Mouse (Mus musculus) kidney, embryonic 14.5 days (tissue): Measurements from ENCODE around the gene Arpc1a. TPM values are rescaled to one million over a fixed set of nuclear protein-coding genes. Genes with fewer than 3 reads are reported as not detected.
A peak's percentile ranks its signal among the peaks of the same experiment; 100 is the strongest.
"Not testable (repeated sequence)": the region's sequence is repeated elsewhere in the genome, so short reads cannot be mapped to it uniquely, and the experiment has no call there.

Experiments
- ATAC-seq: fragments of 200-750 bp; cut with Nextera tagmentation; 2 replicates; pipeline ENCODE4 v1.8.0; 2017; ENCODE audit warnings: moderate number of reproducible peaks, mild to moderate bottlenecking, moderate TSS enrichment, moderate library complexity; ENCODE audit not compliant: low FRiP score, low TSS enrichment
- H3K27ac ChIP-seq: fragments of 300-500 bp; sonication (generic); 2 replicates; pipeline ENCODE4 v1.5.1; 2014; ENCODE audit warnings: low read depth, mild to moderate bottlenecking, low read length, moderate library complexity, mixed read lengths
- H3K27me3 ChIP-seq: fragments of 300-500 bp; sonication (generic); 2 replicates; pipeline ENCODE4 v1.6.1; 2014; ENCODE audit warnings: mild to moderate bottlenecking, low read length; ENCODE audit not compliant: control insufficient read depth, insufficient read depth
- H3K36me3 ChIP-seq: fragments of 300-500 bp; sonication (generic); 2 replicates; pipeline ENCODE4 v1.6.1; 2014; ENCODE audit warnings: low read length, mixed read lengths; ENCODE audit not compliant: control insufficient read depth, insufficient read depth
- H3K4me1 ChIP-seq: fragments of 300-500 bp; sonication (generic); 2 replicates; pipeline ENCODE4 v1.6.1; 2014; ENCODE audit warnings: low read length, mixed read lengths; ENCODE audit not compliant: control insufficient read depth, insufficient read depth
- H3K4me2 ChIP-seq: fragments of 300-500 bp; sonication (generic); replicated peaks from 2 replicates; pipeline ENCODE4 v1.6.1; 2014; ENCODE audit warnings: low read depth, mild to moderate bottlenecking, low read length
- H3K4me3 ChIP-seq: fragments of 300-500 bp; sonication (generic); 2 replicates; pipeline ENCODE4 v1.5.1; 2014; ENCODE audit warnings: mild to moderate bottlenecking, low read length
- H3K9ac ChIP-seq: fragments of 300-500 bp; sonication (generic); 2 replicates; pipeline ENCODE4 v1.6.1; 2014; ENCODE audit warnings: low read depth, mild to moderate bottlenecking, low read length, moderate library complexity
- H3K9me3 ChIP-seq: fragments of 300-500 bp; sonication (generic); 2 replicates; pipeline ENCODE4 v1.6.1; 2016; ENCODE audit warnings: low read length; ENCODE audit not compliant: control insufficient read depth
- WGBS: fragments of 180-500 bp; shearing (Covaris S2); extraction: QIAGEN DNeasy Blood & Tissue Kit; methylation state at CpG from one replicate; pipeline ENCODE4 v1.1.7; 2014; 5-methylcytosine and 5-hydroxymethylcytosine counted together
- polyA plus RNA-seq: library from polyadenylated mRNA; unstranded; fragments of >200 nt; fragmentation: Nextera tagmentation; extraction: Ambion mirVana; gene quantifications from 2 replicates; pipeline ENCODE4 v1.2.1, GENCODE M21; 2014

The Arpc1a gene
- polyA plus RNA-seq, 1 experiment from 2014 or later = 149 TPM

GRCm38 (mm10) chr5:145069707-145070106, 13.9 kb upstream of the Arpc1a start:
- H3K9ac ChIP-seq = no peak overlapping the region
- no peak overlapping the region for H3K4me2 ChIP-seq
- H3K9me3 ChIP-seq = no peaks in the 10 kb centered on the region
- no peaks in the 10 kb centered on the region for H3K4me1 ChIP-seq
- ATAC-seq = peak; percentile 63; the same call in 1 of the 2 replicates
- H3K4me3 ChIP-seq = no peak overlapping the region
- H3K36me3 ChIP-seq = no peaks in the 10 kb centered on the region
- 2% methylated on average over 5 of the region's 5 CpGs for WGBS
- no peaks in the 10 kb centered on the region for H3K27me3 ChIP-seq
- no peak overlapping the region for H3K27ac ChIP-seq

- Histone ChIP-seq H3K9ac (no peak overlapping the region), H3K4me1 (no peaks in the 10 kb centered on the region), H3K27ac (no peak overlapping the region), H3K4me3 (no peak overlapping the region), H3K4me2 (no peak overlapping the region), H3K27me3 (no peaks in the 10 kb centered on the region), H3K9me3 (no peaks in the 10 kb centered on the region), H3K36me3 (no peaks in the 10 kb centered on the region)
- WGBS = 56% methylated on average over 6 of the region's 6 CpGs
- ATAC-seq = no peak
Observed at GRCm38 (mm10) chr5:145071342-145071741, 12.3 kb upstream of the Arpc1a start.

- H3K4me1 ChIP-seq = no peaks in the 10 kb centered on the region
- H3K9me3 ChIP-seq = no peaks in the 10 kb centered on the region
- H3K4me2 ChIP-seq = no peak overlapping the region
- no peak for ATAC-seq
- H3K36me3 ChIP-seq = no peaks in the 10 kb centered on the region
- H3K27ac ChIP-seq = no peak overlapping the region
- no peaks in the 10 kb centered on the region for H3K27me3 ChIP-seq
- H3K9ac ChIP-seq = no peak overlapping the region
- no peak overlapping the region for H3K4me3 ChIP-seq
- WGBS = 59% methylated on average over 3 of the region's 3 CpGs
Observed at GRCm38 (mm10) chr5:145075081-145075480, 8.5 kb upstream of the Arpc1a start.

GRCm38 (mm10) chr5:145081866-145082613, 1.6 kb upstream of the Arpc1a start:
- H3K27me3 ChIP-seq = no peaks in the 10 kb centered on the region
- no peak overlapping the region for H3K4me3 ChIP-seq
- peaks cover 9% of the 10 kb centered on the region for H3K4me1 ChIP-seq
- 90% methylated on average over 10 of the region's 10 CpGs for WGBS
- ATAC-seq = no peak
- no peak overlapping the region for H3K27ac ChIP-seq
- no peaks in the 10 kb centered on the region for H3K36me3 ChIP-seq
- H3K9me3 ChIP-seq = no peaks in the 10 kb centered on the region
- no peak overlapping the region for H3K4me2 ChIP-seq
- no peak overlapping the region for H3K9ac ChIP-seq

- H3K4me1 ChIP-seq, ATAC-seq, H3K36me3 ChIP-seq, H3K27me3 ChIP-seq, H3K9me3 ChIP-seq: not testable (repeated sequence)
- H3K27ac ChIP-seq = peak overlapping the region; percentile 73; the same call in 1 of the 2 replicates
- H3K4me3 ChIP-seq = peak overlapping the region; percentile 76
- peak overlapping the region; percentile 82 for H3K4me2 ChIP-seq
- H3K9ac ChIP-seq = peak overlapping the region; percentile 82
- WGBS = 51% methylated on average over 6 of the region's 6 CpGs
Observed at GRCm38 (mm10) chr5:145083201-145083600, 429 bp upstream of the Arpc1a start.

- 46% methylated on average over 2 of the region's 2 CpGs for WGBS
Observed at GRCm38 (mm10) chr5:145084822-145085221, 1.2 kb downstream of the Arpc1a start.

GRCm38 (mm10) chr5:145088186-145088585, 4.6 kb downstream of the Arpc1a start:
- H3K9ac ChIP-seq = no peak overlapping the region
- H3K36me3 ChIP-seq = peaks cover 23% of the 10 kb centered on the region
- H3K27ac ChIP-seq = no peak overlapping the region
- no peak overlapping the region for H3K4me3 ChIP-seq
- no peak for ATAC-seq
- WGBS = 97% methylated on average over 2 of the region's 2 CpGs
- no peak overlapping the region for H3K4me2 ChIP-seq
- peaks cover 9% of the 10 kb centered on the region for H3K4me1 ChIP-seq
- H3K27me3 ChIP-seq = no peaks in the 10 kb centered on the region
- H3K9me3 ChIP-seq = no peaks in the 10 kb centered on the region

More at GRCm38 (mm10) chr5:145084822-145085221, 1.2 kb downstream of the Arpc1a start:
- peaks cover 9% of the 10 kb centered on the region for H3K4me1 ChIP-seq
- peak overlapping the region; percentile 82; the same call in 1 of the 2 replicates for H3K9ac ChIP-seq
- no peak overlapping the region for H3K27ac ChIP-seq
- peak overlapping the region; percentile 82 for H3K4me2 ChIP-seq
- no peaks in the 10 kb centered on the region for H3K9me3 ChIP-seq
- H3K4me3 ChIP-seq = peak overlapping the region; percentile 76
- no peak for ATAC-seq
- H3K27me3 ChIP-seq = no peaks in the 10 kb centered on the region
- peaks cover 2% of the 10 kb centered on the region; the same call in 1 of the 2 replicates for H3K36me3 ChIP-seq

GRCm38 (mm10) chr5:145089878-145090277, 6.2 kb downstream of the Arpc1a start:
- peaks cover 2% of the 10 kb centered on the region for H3K4me1 ChIP-seq
- H3K4me2 ChIP-seq = no peak overlapping the region
- H3K27ac ChIP-seq = no peak overlapping the region
- no peaks in the 10 kb centered on the region for H3K27me3 ChIP-seq
- H3K9me3 ChIP-seq = no peaks in the 10 kb centered on the region
- peaks cover 35% of the 10 kb centered on the region for H3K36me3 ChIP-seq
- no peak overlapping the region for H3K4me3 ChIP-seq
- H3K9ac ChIP-seq = no peak overlapping the region
- no peak for ATAC-seq
- 94% methylated on average over 3 of the region's 3 CpGs for WGBS

- Histone ChIP-seq H3K36me3 (peaks cover 89% of the 10 kb centered on the region), H3K27ac (no peak overlapping the region), H3K27me3 (no peaks in the 10 kb centered on the region), H3K4me2 (no peak overlapping the region), H3K4me3 (no peak overlapping the region), H3K9me3 (no peaks in the 10 kb centered on the region), H3K4me1 (no peaks in the 10 kb centered on the region), H3K9ac (no peak overlapping the region)
- ATAC-seq = no peak
- 91% methylated on average over 4 of the region's 4 CpGs for WGBS
Observed at GRCm38 (mm10) chr5:145096195-145096594, 12.6 kb downstream of the Arpc1a start.
